Mouse (Mus musculus) cerebellum, adult 9-10 months (tissue): ENCODE measurements around the gene Rnd2.
"Not testable (repeated sequence)": the region's sequence is repeated elsewhere in the genome, so short reads cannot be mapped to it uniquely, and the experiment has no call there.

Experiments
- DNase-seq: peaks from one replicate; pipeline ENCODE4 v3.0.0; 2022

Rnd2 gene

GRCm38 (mm10) chr11:101470206-101470605 is 5.4 kb downstream of the Rnd2 start:
- DNase-seq = no peak

DNA sequence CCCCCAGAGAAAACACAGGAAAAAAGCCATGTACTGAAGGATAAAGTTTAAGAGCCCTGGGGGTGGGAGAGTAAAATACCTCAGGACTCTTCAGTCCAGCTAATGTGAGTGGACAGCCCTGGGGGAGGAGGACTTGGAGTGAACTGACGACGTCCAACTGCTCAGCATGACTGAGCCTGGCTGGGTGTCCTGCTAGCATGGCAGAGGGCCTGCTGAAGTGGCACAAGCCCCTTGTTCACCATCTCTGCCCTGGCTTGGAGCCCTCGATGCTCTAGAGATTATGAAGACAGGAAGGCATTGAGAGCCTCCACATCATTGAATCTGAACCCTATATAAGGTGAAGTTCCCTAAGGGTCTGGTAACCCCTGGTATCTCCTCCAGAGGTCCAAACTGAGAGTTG is 7.1 kb downstream of the Rnd2 start:
- no peak for DNase-seq

DNA sequence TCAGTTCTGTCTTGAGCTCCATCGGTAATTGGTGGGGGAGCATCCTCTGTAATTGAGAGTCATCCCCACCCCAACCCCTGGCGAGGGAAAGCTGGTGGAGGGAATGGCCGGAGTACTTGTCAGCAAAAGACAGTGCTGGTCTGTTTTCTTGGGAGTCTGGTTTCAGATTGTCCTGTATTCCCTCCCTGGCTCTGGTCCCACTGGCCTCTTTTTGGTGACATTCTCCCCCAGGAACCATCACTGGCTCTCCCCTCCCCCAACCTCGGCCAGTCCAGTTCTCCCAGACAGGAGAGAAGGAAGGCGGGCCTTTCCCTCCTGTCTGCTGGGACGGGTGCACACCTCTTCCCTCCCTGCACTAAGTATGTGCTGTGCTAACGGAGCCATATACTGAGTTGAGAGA is 7.5 kb downstream of the Rnd2 start:
- no peak for DNase-seq

DNA sequence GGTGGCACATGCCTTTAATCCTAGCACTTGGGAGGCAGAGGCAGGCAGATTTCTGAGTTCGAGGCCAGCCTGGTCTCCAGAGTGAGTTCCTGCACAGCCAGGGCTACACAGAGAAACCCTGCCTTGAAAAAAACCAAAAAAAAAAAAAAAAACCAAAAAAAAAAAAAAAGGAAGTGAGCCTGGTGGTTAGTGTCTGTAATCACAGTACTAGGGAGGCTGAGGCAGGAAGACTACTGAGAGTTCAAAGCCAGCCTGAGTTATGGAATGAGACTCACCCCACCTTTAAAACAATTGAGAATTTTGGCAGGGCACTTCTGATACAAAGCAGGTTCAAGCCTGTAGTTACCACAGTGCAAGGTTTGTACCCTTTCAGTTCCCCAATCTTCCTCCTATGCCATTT is 8.9 kb downstream of the Rnd2 start:
- DNase-seq = not testable (repeated sequence)

DNA sequence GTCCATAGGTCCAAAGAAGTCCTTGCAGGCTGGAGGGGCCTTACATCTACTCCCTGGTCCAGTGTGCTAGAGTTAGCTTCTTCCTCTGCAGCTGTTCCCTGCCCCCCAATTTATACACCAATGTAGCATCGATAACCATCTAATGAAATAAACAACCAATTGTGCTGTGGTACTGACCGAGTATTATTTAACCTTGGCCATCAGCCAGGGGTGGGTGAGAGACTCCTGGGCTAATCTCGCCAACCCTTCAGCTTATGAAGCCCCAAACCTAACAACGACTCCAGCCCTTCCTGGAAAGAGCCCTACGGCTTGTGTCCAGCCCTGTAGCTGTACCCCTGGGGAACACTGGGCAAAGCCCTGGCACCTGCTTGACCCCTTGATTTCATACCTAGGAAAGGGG is 9.5 kb downstream of the Rnd2 start:
- DNase-seq = no peak

DNA sequence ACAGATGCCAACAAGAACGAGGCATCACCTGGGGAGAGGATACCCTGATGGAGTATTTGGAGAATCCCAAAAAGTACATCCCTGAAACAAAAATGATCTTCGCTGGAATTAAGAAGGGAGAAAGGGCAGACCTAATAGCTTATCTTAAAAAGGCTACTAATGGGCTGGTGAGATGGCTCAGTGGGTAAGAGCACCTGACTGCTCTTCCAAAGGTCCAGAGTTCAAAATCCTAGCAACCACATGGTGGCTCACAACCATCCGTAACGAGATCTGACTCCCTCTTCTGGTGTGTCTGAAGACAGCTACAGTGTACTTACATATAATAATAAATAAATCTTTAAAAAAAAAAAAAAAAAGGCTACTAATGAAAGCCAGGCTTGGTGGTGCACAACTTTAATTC is 11.6 kb downstream of the Rnd2 start:
- not testable (repeated sequence) for DNase-seq

DNA sequence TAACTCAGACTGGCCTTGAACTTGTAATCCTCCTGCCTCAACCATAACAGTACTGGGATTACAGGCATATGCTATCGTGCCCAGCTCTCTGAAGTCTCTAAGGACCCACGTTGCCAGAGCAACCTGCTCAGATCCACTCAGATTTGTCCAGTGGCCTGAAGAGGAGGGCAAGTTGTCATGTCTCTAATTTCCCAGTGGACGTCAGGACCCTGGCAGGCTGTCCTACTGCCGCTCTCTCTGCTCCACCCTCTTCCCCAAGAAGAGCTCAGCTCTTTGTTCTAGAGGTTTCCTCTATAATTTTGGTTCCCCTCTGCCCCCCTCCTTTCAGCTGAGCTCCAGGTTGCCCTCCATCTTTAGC is 12.4 kb downstream of the Rnd2 start:
- no peak for DNase-seq

- DNase-seq = no peak
Measured at GRCm38 (mm10) chr11:101477552-101478211, 12.9 kb downstream of the Rnd2 start.

DNA sequence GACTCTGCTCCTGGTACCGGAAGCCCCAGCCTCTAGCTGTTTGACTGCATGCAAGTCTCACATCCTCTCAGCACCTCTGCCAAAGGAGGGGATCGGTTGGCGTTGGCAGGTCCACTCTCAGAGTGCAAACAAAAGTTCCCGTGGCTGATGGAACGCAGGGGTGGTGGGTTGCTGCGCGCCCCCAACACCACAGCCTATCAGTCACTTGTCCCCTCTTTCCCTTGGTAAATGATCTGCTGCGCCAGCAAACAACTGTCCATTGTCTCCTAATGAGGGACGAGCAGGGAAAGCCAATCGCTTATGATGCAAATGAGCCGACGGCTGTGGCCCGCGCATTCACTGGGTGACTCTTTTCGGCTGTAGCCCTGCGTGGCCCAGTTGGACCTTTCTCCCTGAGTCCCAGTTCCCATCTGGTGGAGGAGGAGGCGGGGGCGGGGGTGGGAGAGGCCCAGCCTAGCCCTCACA is 14.4 kb downstream of the Rnd2 start:
- no peak for DNase-seq

GRCm38 (mm10) chr11:101480912-101481311 is 16.1 kb downstream of the Rnd2 start:
- no peak for DNase-seq

DNA sequence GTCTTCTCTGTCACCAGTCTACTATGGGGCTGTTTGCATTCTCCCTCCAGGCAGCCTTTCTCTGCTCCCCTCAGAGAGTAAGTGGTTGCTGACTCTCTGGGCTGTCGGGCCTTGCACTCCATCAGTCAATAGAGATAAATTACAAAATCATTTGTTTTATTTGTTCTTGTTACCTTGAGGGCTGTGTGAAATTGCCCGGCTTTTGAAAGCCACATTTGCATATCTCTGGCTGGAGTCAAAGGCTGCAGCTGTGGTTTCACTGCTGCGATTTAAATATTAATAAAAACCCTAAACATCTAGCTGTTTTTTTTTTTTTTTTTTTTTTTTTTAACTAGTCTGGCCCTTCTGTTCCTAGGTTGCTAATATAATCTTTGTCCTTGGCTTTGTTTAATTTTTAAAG is 19.0 kb downstream of the Rnd2 start:
- DNase-seq = no peak

DNA sequence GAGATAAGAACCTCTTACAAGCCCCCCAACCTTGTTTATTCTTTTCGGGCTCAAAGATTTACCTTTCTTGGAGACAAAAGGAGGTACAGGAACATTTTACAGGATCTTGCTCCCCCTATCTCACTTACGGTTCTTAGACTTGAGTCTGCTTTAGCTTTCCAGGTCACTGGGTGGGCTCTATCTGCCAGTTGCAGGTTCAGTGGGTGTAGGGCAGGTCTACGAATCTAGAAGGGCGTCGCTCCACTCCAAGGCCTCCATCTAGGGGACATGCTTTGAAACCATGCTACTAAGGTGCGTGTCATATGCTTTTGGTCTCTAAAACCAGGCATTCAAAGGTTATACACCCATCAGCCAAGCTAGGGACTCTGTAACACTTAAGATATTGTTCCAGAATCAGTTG is 19.4 kb downstream of the Rnd2 start:
- no peak for DNase-seq

GRCm38 (mm10) chr11:101484814-101485213 is 20.0 kb downstream of the Rnd2 start:
- no peak for DNase-seq

DNA sequence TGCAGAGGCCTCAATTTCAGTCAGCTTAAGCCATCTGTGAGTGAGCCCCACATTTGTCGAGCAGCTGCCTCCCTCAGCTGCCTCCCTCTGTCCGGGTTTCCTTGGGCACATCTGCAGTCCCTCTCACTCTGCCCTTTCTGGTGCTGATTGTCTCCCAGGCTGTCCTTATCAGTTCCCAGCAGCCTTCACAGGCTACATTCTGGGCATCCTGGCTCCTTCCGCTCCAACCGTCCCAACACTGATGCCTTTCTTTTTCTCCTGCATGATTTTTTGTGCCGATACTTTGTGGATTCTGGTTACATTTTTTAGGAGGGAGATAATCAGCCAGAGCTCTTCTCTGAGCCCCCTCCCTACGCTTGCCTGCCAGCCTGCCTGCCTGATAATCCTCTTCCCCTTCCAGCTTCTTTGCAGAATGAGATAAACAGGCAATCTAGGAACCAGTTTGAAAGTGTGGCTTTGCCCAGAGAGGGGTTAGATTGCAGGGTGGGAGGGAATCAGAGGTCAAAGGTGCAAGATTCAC is 20.8 kb downstream of the Rnd2 start:
- no peak for DNase-seq

DNA sequence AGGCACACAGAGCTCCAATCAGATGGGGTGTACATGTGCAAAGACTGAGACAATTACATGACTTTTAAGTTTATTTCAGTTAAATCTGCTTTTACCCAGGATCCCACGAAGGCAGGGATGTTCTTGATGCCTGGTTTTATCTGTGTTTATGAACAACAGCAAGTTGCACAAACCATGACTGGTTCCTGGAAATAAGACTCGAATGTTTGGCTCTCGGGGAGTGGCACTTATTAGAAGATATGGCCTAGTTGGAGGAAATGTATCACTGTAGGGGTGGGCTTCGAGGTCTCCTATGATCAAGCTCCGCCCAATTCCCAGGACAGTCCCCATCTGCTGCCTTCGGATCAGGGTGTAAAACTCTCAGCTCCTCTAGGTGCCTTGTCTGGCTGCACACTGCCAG is 21.3 kb downstream of the Rnd2 start:
- no peak for DNase-seq

DNA sequence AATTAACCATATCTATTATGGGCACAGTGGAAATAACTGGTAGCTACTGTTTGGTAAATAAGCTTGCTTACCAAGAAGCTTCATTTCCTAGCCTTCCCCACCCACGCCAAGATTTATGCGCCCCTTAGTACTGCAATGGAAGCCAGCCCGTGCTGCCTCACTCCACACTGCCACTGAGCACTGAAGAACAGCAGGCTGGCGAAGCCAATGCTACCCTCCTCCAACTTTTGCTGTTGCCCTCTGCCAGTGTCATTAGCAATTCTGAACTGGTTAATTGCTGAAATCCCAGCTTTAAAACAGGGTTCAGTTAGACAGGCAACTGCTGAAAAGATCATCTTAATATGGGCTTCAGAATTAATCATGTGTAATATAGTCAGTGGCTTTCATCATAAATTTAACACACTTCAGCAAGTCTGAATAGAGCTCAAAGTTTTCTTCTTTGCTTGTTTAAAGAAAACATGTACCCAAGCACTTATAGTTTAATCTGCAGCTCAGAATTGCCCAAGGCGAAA is 41.5 kb downstream of the Rnd2 start:
- no peak for DNase-seq

DNA sequence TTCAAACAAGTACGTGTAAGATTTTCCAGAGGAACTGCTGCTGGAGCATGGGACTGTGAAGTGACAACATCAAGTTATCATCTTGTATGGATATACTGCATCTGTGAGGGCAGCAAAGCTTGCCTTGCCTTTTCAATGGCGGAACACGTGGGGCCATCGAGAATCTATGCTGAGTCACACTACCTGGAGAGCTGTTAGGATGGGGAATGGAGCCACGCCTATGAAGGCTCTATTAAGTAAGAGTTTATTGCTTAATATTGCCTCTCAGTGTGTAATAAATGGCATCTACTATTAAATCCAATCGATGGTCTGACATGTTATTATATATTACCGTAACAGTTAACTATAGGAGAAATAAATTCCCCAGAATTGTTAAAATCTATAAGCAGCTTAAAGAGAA is 42.3 kb downstream of the Rnd2 start:
- no peak for DNase-seq

GRCm38 (mm10) chr11:101518937-101519336 is 54.1 kb downstream of the Rnd2 start:
- DNase-seq = no peak

GRCm38 (mm10) chr11:101519364-101519763 is 54.6 kb downstream of the Rnd2 start:
- no peak for DNase-seq
